ENCODE assay signal across 9 mouse cellular contexts in the genomic region with DNA sequence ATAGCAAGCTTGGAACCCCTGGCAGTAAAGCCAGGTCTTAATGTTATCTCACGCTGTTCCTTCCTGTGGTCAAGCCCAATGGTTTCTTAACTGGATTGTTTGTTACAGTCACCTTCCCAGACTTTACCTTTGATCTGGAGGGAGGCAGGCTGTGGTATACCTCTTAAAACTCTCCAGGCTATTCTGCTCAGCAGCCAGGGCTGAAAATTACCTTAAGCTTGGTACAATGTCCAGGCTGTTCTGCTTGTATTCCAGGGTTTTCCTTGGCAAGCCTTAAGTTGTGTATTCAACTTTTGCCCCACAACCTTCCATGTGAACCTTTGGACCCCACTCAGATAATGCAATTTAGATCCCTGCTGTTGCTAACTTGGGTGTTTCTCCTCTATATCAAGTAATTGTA. TPM values are rescaled to one million over a fixed set of nuclear protein-coding genes. Genes with fewer than 3 reads are reported as not detected.
DNase-seq lines count a peak whose midpoint lies in the region; ATAC-seq and TF ChIP-seq lines count a peak whose summit lies in the region.
"Had no signal": no experiment of that assay in that cellular context is flagged by ENCODE, and none has a peak within 500 bp of the region (broad histone marks: within the 10 kb centered on the region; RNA-seq: fewer than 3 reads in every experiment).

No protein-coding gene starts in this region.

- ATAC-seq in embryonic facial prominence, embryonic 13.5 days (ENCODE audit: insufficient number of reproducible peaks, insufficient read depth, low FRiP score, low TSS enrichment, low read depth), result no peak
- no peak for ATAC-seq in intestine, postnatal 0 days
- ATAC-seq in liver, embryonic 15.5 days (ENCODE audit: insufficient read depth), result no peak

- peak; percentile 77 for DNase-seq in kidney, adult 11 months
- DNase-seq in kidney, postnatal 4 days, result no peak
- no peak for DNase-seq in layer of hippocampus, adult 11-12 months (ENCODE audit: low spot score)
- no peak for DNase-seq in gastrocnemius, postnatal 10 days
- no peak for DNase-seq in gastrocnemius, postnatal 4 days (ENCODE audit: low spot score in 2 of 2)
- DNase-seq: adrenal gland, adult 8-10 months had no signal

- peaks cover 14% of the 10 kb centered on the region for H3K4me1 ChIP-seq in embryonic facial prominence, embryonic 13.5 days
- no peaks in the 10 kb centered on the region for H3K4me1 ChIP-seq in intestine, postnatal 0 days (replicated peaks; ENCODE audit: control insufficient read depth, insufficient read depth, low read length)
- H3K4me1 ChIP-seq in liver, embryonic 15.5 days (replicated peaks), result peaks cover 58% of the 10 kb centered on the region

- H3K9me3 ChIP-seq in embryonic facial prominence, embryonic 13.5 days, result no peaks in the 10 kb centered on the region
- H3K9me3 ChIP-seq in intestine, postnatal 0 days (ENCODE audit: control insufficient read depth), result no peaks in the 10 kb centered on the region
- H3K9me3 ChIP-seq in liver, embryonic 15.5 days (replicated peaks), result no peaks in the 10 kb centered on the region

- H3K36me3 ChIP-seq in embryonic facial prominence, embryonic 13.5 days, result no peaks in the 10 kb centered on the region
- no peaks in the 10 kb centered on the region for H3K36me3 ChIP-seq in intestine, postnatal 0 days (ENCODE audit: control insufficient read depth, insufficient read depth)
- peaks cover 7% of the 10 kb centered on the region; the same call in 1 of the 2 replicates for H3K36me3 ChIP-seq in liver, embryonic 15.5 days (replicated peaks)

- no peak for TF ChIP-seq CTCF in intestine, postnatal 0 days (IDR thresholded peaks at IDR 0.05; ENCODE audit: low read depth)

- H3K4me2 ChIP-seq in embryonic facial prominence, embryonic 13.5 days, result peak overlapping the region; percentile 63
- H3K4me2 ChIP-seq in intestine, postnatal 0 days (replicated peaks; ENCODE audit: low read depth), result peak overlapping the region; percentile 79
- peak overlapping the region; percentile 77 for H3K4me2 ChIP-seq in liver, embryonic 15.5 days

- H3K27ac ChIP-seq in embryonic facial prominence, embryonic 13.5 days, result no peak overlapping the region
- peak overlapping the region; percentile 15 for H3K27ac ChIP-seq in intestine, postnatal 0 days (ENCODE audit: low read depth, low read length)
- peak overlapping the region; percentile 93 for H3K27ac ChIP-seq in liver, embryonic 15.5 days (replicated peaks)

- WGBS in embryonic facial prominence, embryonic 13.5 days, result 81% methylated on average over 1 of the region's 1 CpGs
- 49% methylated on average over 1 of the region's 1 CpGs for WGBS in intestine, postnatal 0 days
- WGBS in liver, embryonic 15.5 days (ENCODE audit: insufficient replicate concordance), result 14% methylated on average over 1 of the region's 1 CpGs

- H3K9ac ChIP-seq in embryonic facial prominence, embryonic 13.5 days, result no peak overlapping the region
- H3K9ac ChIP-seq in intestine, postnatal 0 days (ENCODE audit: low read depth, low read length), result no peak overlapping the region
- peak overlapping the region; percentile 47; the same call in 1 of the 2 replicates for H3K9ac ChIP-seq in liver, embryonic 15.5 days

- no peak overlapping the region for H3K4me3 ChIP-seq in embryonic facial prominence, embryonic 13.5 days
- H3K4me3 ChIP-seq in intestine, postnatal 0 days (ENCODE audit: low read depth, low read length), result no peak overlapping the region; the same call in 1 of the 2 replicates
- H3K4me3 ChIP-seq in liver, embryonic 15.5 days (replicated peaks), result peak overlapping the region; percentile 94

- H3K27me3 ChIP-seq in embryonic facial prominence, embryonic 13.5 days, result no peaks in the 10 kb centered on the region
- no peaks in the 10 kb centered on the region for H3K27me3 ChIP-seq in intestine, postnatal 0 days (replicated peaks; ENCODE audit: control insufficient read depth, insufficient read depth, low read length)
- no peaks in the 10 kb centered on the region for H3K27me3 ChIP-seq in liver, embryonic 15.5 days

RNA-seq across cellular contexts. Expression of gene Usf3, which starts 2.0 kb away (rescaled TPM):
- polyA plus RNA-seq in embryonic facial prominence, embryonic 13.5 days (2015; fragmentation: Nextera tagmentation; extraction: Ambion mirVana), result 2.6 and 3.9 TPM in 2 replicates
- polyA plus RNA-seq in intestine, postnatal 0 days (2015; fragmentation: Nextera tagmentation; extraction: Ambion mirVana), result 2.1 and 2.3 TPM in 2 replicates
- 1.2 and 1.8 TPM in 2 replicates for polyA plus RNA-seq in liver, embryonic 15.5 days (2015; fragmentation: Nextera tagmentation; extraction: Ambion mirVana)
- total RNA-seq in gastrocnemius, postnatal 10 days (2021), result 10 to 100 TPM; 35.8 to 40.6 TPM
- 10 to 100 TPM; 37.3 to 41.9 TPM for total RNA-seq in gastrocnemius, postnatal 4 days (2021)

RNA-seq across cellular contexts. Expression of gene Naa50, which starts 35.4 kb away (rescaled TPM):
- polyA plus RNA-seq in embryonic facial prominence, embryonic 13.5 days (2015; fragmentation: Nextera tagmentation; extraction: Ambion mirVana), result 97.8 and 105 TPM in 2 replicates
- 38.6 and 40.1 TPM in 2 replicates for polyA plus RNA-seq in intestine, postnatal 0 days (2015; fragmentation: Nextera tagmentation; extraction: Ambion mirVana)
- polyA plus RNA-seq in liver, embryonic 15.5 days (2015; fragmentation: Nextera tagmentation; extraction: Ambion mirVana), result 61.6 and 65.8 TPM in 2 replicates
- total RNA-seq in gastrocnemius, postnatal 10 days (2021), result 100 to 1,000 TPM; 231 to 242 TPM
- 100 to 1,000 TPM; 214 to 254 TPM for total RNA-seq in gastrocnemius, postnatal 4 days (2021)

RNA-seq across cellular contexts. Expression of gene Atp6v1a, which starts 35.5 kb away (rescaled TPM):
- polyA plus RNA-seq in embryonic facial prominence, embryonic 13.5 days (2015; fragmentation: Nextera tagmentation; extraction: Ambion mirVana), result 40.3 and 45.5 TPM in 2 replicates
- 60.7 and 62.6 TPM in 2 replicates for polyA plus RNA-seq in intestine, postnatal 0 days (2015; fragmentation: Nextera tagmentation; extraction: Ambion mirVana)
- 23.1 and 23.3 TPM in 2 replicates for polyA plus RNA-seq in liver, embryonic 15.5 days (2015; fragmentation: Nextera tagmentation; extraction: Ambion mirVana)
- 10 to 100 TPM; 40.0 to 45.3 TPM for total RNA-seq in gastrocnemius, postnatal 10 days (2021)
- total RNA-seq in gastrocnemius, postnatal 4 days (2021), result 10 to 100 TPM; 46.1 to 56.8 TPM
